Mouse (Mus musculus) cortical plate, adult 2 months (tissue): ENCODE results near the gene Tanc2.

Experiments
- CTCF ChIP-seq: fragments of 200-500 bp; IDR thresholded peaks from 2 replicates; pipeline ENCODE4 v1.5.1; 2011; ENCODE audit warnings: mild to moderate bottlenecking, control low read depth, low read length; ENCODE audit not compliant: insufficient read depth; ENCODE audit errors: extremely low read depth
- POLR2A ChIP-seq: fragments of 200-500 bp; IDR thresholded peaks from 2 replicates; pipeline ENCODE4 v1.6.1; 2011; ENCODE audit warnings: mild to moderate bottlenecking, low read length, control low read depth; ENCODE audit not compliant: insufficient read depth; ENCODE audit errors: extremely low read depth

- no peak for TF ChIP-seq POLR2A
- no peak for TF ChIP-seq CTCF
Measured at GRCm38 (mm10) chr11:105944770-105945672, 355.2 kb downstream of the Tanc2 start.
